Mouse (Mus musculus) heart, embryonic 16.5 days (tissue): ENCODE data around the gene Sox5. TPM values are rescaled to one million over a fixed set of nuclear protein-coding genes. Genes with fewer than 3 reads are reported as not detected.

Experiments used
- ATAC-seq: fragments of 200-750 bp; cut with Nextera tagmentation; replicated peaks from 2 replicates; pipeline ENCODE4 v1.8.0; 2017; ENCODE audit warnings: moderate number of reproducible peaks; ENCODE audit not compliant: insufficient read depth, low FRiP score; ENCODE audit errors: extremely low read depth
- H3K27ac ChIP-seq: fragments of 300-500 bp; sonication (generic); 2 replicates; pipeline ENCODE4 v1.5.1; 2014; ENCODE audit warnings: mild to moderate bottlenecking, low read length, control low read depth, moderate library complexity
- H3K27me3 ChIP-seq: fragments of 300-500 bp; sonication (generic); 2 replicates; pipeline ENCODE4 v1.6.1; 2014; ENCODE audit warnings: low read length, mixed read lengths; ENCODE audit not compliant: control insufficient read depth, insufficient read depth
- H3K36me3 ChIP-seq: fragments of 300-500 bp; sonication (generic); 2 replicates; pipeline ENCODE4 v1.6.1; 2014; ENCODE audit not compliant: control insufficient read depth, insufficient read depth
- H3K4me1 ChIP-seq: fragments of 300-500 bp; sonication (generic); 2 replicates; pipeline ENCODE4 v1.6.1; 2014; ENCODE audit warnings: low read length, mixed read lengths; ENCODE audit not compliant: control insufficient read depth, insufficient read depth
- H3K4me2 ChIP-seq: fragments of 300-500 bp; sonication (generic); 2 replicates; pipeline ENCODE4 v1.6.1; 2014; ENCODE audit warnings: low read depth, mild to moderate bottlenecking, control low read depth, low read length
- H3K4me3 ChIP-seq: fragments of 300-500 bp; sonication (generic); 2 replicates; pipeline ENCODE4 v1.5.1; 2014; ENCODE audit warnings: mild to moderate bottlenecking, control low read depth, low read length
- H3K9ac ChIP-seq: fragments of 300-500 bp; sonication (generic); 2 replicates; pipeline ENCODE4 v1.6.1; 2014; ENCODE audit warnings: low read length, control low read depth
- H3K9me3 ChIP-seq: fragments of 300-500 bp; sonication (generic); replicated peaks from 2 replicates; pipeline ENCODE4 v1.6.1; 2016; ENCODE audit warnings: low read length; ENCODE audit not compliant: control insufficient read depth
- WGBS: fragments of 180-500 bp; shearing (Covaris S2); extraction: QIAGEN DNeasy Blood & Tissue Kit; methylation state at CpG from one replicate; pipeline ENCODE4 v1.1.7; 2014; 5-methylcytosine and 5-hydroxymethylcytosine counted together
- polyA plus RNA-seq: library from polyadenylated mRNA; unstranded; fragments of >200 nt; fragmentation: Nextera tagmentation; extraction: Ambion mirVana; gene quantifications from 2 replicates; pipeline ENCODE4 v1.2.1, GENCODE M21; 2015

The Sox5 gene
- polyA plus RNA-seq = 8.8 and 10.2 TPM in 2 replicates

DNA sequence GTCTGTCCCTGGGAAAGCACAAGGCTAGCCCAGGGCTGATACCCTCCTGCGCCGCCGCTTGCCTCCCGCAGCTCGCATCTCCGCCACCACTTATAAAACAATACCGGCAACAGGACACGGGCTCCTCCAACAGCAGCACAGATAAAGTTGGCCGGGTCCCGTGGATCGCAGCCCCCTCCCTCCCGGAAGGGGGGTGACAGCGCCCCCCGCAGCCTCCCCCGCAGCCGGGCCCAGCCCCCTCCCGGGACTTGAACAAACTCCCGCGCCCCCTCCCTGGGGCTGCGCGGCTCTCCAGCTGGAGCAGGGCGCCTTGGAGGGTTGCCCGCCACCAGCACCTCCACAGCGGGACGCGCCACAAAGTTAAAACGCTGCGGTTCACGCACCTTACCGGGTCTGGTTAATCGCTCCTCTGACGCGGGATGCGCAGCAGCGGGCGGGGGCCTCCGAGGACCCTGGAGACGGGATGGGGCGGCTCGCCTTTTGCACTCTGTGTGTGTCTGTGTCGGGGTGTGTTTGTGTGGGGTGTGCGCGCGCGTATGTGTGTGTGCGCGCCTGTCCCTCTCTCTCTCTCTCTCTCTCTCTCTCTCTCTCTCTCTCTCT lies at the start of gene Sox5:
Sox5 (minus strand) TSS at position 547 of the 600 bp plus-strand sequence.
- H3K9me3 ChIP-seq = no peaks in the 10 kb centered on the region
- WGBS = under 1% methylated on average over 33 of the region's 47 CpGs
- H3K36me3 ChIP-seq = no peaks in the 10 kb centered on the region
- H3K4me2 ChIP-seq = peak within 1 kb of the TSS; percentile 96
- peak within 1 kb of the TSS; percentile 84 for H3K4me3 ChIP-seq
- H3K27ac ChIP-seq = peak within 1 kb of the TSS; percentile 57
- peaks cover 6% of the 10 kb centered on the region for H3K4me1 ChIP-seq
- H3K27me3 ChIP-seq = peaks cover 20% of the 10 kb centered on the region
- ATAC-seq = peak; percentile 67
- H3K9ac ChIP-seq = peak within 1 kb of the TSS; percentile 80

DNA sequence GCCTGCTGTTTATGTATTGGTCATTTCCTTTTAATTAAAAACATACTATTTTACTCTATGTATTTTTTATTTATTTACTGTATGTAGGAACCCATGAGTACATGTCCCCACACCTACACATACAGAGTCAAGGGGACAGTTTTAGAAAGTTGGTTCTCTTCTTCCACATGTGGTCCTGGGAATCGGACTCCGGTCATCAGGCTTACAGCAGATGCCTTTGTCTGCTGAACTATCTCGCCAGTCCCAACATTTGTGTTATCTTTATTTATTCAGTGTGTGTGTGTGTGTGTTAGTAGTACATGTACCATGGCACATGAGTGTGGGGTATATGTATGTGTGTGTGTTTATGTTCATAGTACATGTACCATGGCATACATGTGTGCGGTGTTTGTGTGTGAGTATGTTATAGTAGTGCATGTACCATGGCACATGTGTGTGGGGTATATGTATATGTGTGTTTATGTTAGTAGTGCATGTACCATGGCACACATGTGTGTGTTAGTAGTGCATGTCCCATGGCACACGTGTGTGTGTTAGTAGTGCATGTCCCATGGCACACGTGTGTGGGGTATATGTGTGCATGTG lies 43.3 kb upstream of the Sox5 start:
- no peak overlapping the region for H3K9ac ChIP-seq
- H3K4me1 ChIP-seq = peaks cover 6% of the 10 kb centered on the region; the same call in 1 of the 2 replicates
- H3K4me2 ChIP-seq = no peak overlapping the region
- WGBS = 92% methylated on average over 6 of the region's 6 CpGs
- no peak for ATAC-seq
- H3K27me3 ChIP-seq = peaks cover 2% of the 10 kb centered on the region; the same call in 1 of the 2 replicates
- no peaks in the 10 kb centered on the region for H3K36me3 ChIP-seq
- H3K9me3 ChIP-seq = no peaks in the 10 kb centered on the region
- no peak overlapping the region for H3K27ac ChIP-seq
- no peak overlapping the region for H3K4me3 ChIP-seq

DNA sequence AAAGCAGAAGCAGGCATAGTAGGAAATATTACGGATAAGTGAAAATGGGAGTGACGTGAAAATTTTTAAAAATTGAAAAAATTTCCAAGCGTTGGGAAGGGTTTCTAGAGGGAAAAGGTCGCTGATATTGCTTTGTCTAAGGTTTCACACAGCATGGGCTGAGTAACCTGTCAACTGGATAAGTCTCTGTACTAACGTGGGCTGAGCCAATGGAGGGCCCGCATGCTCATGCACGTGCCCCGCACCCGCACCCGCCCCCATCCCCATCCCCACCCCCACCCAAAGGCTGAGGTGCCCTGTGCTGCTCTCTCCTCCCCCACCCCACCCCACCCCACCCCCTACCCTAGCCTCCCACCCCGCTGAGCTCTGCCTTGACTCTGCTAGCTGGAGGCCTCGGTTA lies 42.4 kb upstream of the Sox5 start:
- Histone ChIP-seq H3K27me3 (peaks cover 2% of the 10 kb centered on the region; the same call in 1 of the 2 replicates), H3K9ac (no peak overlapping the region), H3K27ac (no peak overlapping the region), H3K9me3 (no peaks in the 10 kb centered on the region), H3K4me2 (no peak overlapping the region), H3K4me3 (no peak overlapping the region), H3K36me3 (no peaks in the 10 kb centered on the region), H3K4me1 (peaks cover 6% of the 10 kb centered on the region; the same call in 1 of the 2 replicates)
- no peak for ATAC-seq
- WGBS = 71% methylated on average over 12 of the region's 12 CpGs

DNA sequence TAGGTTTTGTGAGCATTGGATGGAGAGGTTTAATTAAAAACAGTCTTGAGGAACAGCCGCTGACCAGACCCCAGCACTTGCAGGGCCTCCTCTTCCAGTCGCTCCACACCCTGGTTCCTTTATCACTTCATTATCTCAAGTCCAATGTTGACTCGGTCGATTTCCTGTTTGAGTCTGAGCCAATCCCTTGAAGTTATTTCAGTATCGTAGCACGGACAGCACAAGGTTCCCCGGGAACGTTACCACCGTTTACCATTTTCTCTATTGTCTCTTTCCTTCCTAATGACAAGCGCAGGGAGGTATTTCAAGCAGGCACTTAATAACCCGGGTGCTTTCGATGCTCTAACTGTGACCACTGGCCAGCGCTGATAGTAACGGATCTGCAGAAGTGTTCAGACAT lies 40.8 kb upstream of the Sox5 start:
- Histone ChIP-seq H3K36me3 (no peaks in the 10 kb centered on the region), H3K9me3 (no peaks in the 10 kb centered on the region), H3K4me3 (peak overlapping the region; percentile 26), H3K27me3 (peaks cover 2% of the 10 kb centered on the region; the same call in 1 of the 2 replicates), H3K4me2 (peak overlapping the region; percentile 59), H3K27ac (no peak overlapping the region), H3K9ac (no peak overlapping the region), H3K4me1 (peaks cover 6% of the 10 kb centered on the region; the same call in 1 of the 2 replicates)
- 12% methylated on average over 14 of the region's 14 CpGs for WGBS
- ATAC-seq = no peak

DNA sequence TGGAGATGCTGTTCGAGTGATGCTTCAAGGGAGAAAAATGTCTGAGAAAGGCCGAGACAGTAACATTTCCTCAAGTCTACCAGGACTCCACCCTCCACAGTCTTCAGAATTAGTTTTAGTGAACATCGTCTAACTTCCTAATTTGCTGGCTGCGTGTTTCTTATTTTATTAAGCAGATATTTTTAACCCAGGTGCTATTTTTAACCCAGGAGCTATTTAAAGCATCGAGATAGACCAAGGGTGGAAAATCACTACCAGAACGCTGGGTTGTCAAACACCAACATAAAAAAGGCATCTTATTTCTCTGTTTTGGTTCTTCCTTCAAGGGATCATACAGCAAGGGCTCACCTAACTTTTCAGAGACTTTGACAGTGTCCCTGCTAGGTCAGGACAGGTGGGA lies 39.2 kb upstream of the Sox5 start:
- Histone ChIP-seq H3K27me3 (peaks cover 2% of the 10 kb centered on the region; the same call in 1 of the 2 replicates), H3K4me1 (peaks cover 6% of the 10 kb centered on the region; the same call in 1 of the 2 replicates), H3K27ac (no peak overlapping the region), H3K36me3 (no peaks in the 10 kb centered on the region), H3K9ac (no peak overlapping the region), H3K4me2 (no peak overlapping the region), H3K9me3 (no peaks in the 10 kb centered on the region), H3K4me3 (no peak overlapping the region)
- 49% methylated on average over 6 of the region's 6 CpGs for WGBS
- ATAC-seq = no peak

DNA sequence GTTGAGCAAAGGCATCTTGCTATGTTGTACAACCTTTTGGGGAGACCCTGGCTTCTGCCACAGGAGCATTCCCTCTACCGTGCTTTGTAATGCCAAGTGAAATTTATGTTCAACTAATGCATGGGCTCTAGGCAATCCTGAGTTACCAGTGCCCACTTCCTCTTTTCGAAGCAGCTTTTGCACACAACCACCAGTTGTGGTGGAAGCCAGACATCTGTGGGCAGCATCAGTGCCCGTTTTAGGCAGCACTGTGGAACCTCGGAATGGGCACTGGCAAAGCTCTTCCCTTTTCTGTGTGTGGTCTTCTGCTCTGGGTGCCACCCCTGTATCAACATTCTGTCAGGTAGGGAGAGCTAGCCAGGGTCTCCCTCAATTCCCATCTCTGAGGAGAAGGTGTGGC lies 36.2 kb upstream of the Sox5 start:
- H3K9ac ChIP-seq = no peak overlapping the region
- H3K36me3 ChIP-seq = no peaks in the 10 kb centered on the region
- no peak for ATAC-seq
- H3K4me2 ChIP-seq = no peak overlapping the region
- no peaks in the 10 kb centered on the region for H3K27me3 ChIP-seq
- peaks cover 6% of the 10 kb centered on the region; the same call in 1 of the 2 replicates for H3K4me1 ChIP-seq
- WGBS = 85% methylated on average over 4 of the region's 4 CpGs
- no peak overlapping the region for H3K4me3 ChIP-seq
- no peaks in the 10 kb centered on the region for H3K9me3 ChIP-seq
- no peak overlapping the region for H3K27ac ChIP-seq

DNA sequence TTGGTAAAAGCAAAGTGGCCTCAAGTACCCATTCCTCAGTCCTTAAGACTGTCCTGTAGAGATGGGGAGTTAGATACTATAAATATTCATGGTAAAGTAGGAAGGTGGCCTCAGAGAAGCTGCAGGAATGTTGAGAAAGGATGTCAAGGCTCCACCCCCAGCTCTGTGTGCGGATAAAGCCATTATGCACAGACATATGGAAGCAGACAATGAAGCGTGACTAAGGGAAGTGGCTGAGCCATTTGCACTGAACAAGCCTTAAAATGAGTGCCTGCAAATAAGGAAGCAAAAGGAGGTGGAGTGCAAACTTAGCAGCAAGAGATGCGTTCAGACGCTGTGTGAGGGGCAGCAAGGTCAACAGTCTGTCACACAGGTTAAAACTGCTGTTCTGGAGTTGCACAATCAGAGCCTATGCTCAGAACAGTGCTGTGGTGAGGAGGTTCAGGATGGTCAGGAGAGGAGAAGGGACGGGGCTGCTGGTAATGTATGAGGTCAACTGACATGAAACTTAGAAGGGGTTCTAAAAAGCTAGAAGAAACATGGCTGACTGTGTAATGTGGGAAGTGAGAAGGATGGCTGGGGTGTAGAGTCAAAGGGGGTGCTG lies 35.7 kb upstream of the Sox5 start:
- 66% methylated on average over 5 of the region's 5 CpGs for whole genome bisulfite sequencing
- Histone ChIP-seq H3K27ac (no peak overlapping the region), H3K4me2 (no peak overlapping the region), H3K4me1 (peaks cover 1% of the 10 kb centered on the region; the same call in 1 of the 2 replicates), H3K9ac (no peak overlapping the region), H3K4me3 (no peak overlapping the region), H3K9me3 (no peaks in the 10 kb centered on the region), H3K27me3 (no peaks in the 10 kb centered on the region), H3K36me3 (no peaks in the 10 kb centered on the region)
- ATAC-seq = no peak

DNA sequence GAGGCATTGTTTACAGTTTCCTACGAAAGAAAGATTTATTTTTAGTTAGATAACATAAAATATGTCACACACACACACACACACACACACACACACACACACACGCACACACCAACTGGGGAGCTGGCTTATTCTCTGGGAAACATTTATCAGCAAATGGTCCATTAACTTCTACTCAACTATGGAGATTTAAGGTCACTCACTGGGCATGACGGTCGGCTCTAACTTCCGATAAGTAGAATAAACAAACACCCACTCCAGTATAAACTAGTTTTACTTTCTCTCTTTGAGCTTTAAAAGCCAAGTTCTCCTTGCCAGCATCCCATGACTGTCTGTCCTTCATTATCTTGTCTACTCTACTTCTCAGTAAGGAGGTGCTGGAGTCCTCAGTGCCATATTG lies 33.8 kb upstream of the Sox5 start:
- 44% methylated on average over 5 of the region's 5 CpGs for WGBS
- no peak for ATAC-seq

DNA sequence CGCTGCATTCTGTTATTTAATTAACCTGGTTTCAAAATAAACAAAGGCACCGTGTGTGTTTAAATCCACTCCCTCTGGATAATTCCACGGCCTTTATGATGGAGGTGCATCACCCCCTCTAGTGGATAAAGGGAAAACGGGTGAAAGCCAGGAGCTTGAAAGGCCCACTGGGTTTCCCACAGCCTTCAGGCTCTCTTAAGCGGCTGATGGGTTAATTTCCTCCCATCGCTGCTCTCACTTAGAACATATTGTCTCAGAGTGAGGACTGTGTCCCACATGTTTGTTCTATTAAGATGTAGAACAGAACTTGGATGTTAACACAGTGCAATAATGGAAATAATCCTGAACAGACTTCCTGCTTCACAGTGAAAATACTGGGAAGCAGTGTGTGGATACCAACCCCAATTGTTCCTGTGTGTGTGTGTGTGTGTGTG lies 33.2 kb upstream of the Sox5 start:
- WGBS = 14% methylated on average over 6 of the region's 6 CpGs
- Histone ChIP-seq H3K27ac (no peak overlapping the region), H3K9ac (no peak overlapping the region), H3K9me3 (no peaks in the 10 kb centered on the region), H3K4me2 (no peak overlapping the region), H3K36me3 (no peaks in the 10 kb centered on the region), H3K4me1 (no peaks in the 10 kb centered on the region), H3K4me3 (no peak overlapping the region), H3K27me3 (no peaks in the 10 kb centered on the region)
- ATAC-seq = peak; percentile 52

More for the DNA sequence above, 33.8 kb upstream of the Sox5 start:
- Histone ChIP-seq H3K9me3 (no peaks in the 10 kb centered on the region), H3K27ac (no peak overlapping the region), H3K9ac (no peak overlapping the region), H3K4me1 (no peaks in the 10 kb centered on the region), H3K27me3 (no peaks in the 10 kb centered on the region), H3K4me2 (no peak overlapping the region), H3K4me3 (no peak overlapping the region), H3K36me3 (no peaks in the 10 kb centered on the region)
